Mouse (Mus musculus) midbrain, embryonic 12.5 days (tissue): Measurements from ENCODE around the gene Paqr3. TPM values are rescaled to one million over a fixed set of nuclear protein-coding genes. Genes with fewer than 3 reads are reported as not detected.

Experiments
- ATAC-seq: fragments of 200-750 bp; cut with Nextera tagmentation; 2 replicates; pipeline ENCODE4 v1.8.0; 2017; ENCODE audit warnings: low read depth, moderate TSS enrichment, moderate library complexity; ENCODE audit not compliant: low FRiP score
- H3K27ac ChIP-seq: fragments of 300-500 bp; sonication (generic); replicated peaks from 2 replicates; pipeline ENCODE4 v1.5.1; 2016; ENCODE audit warnings: mild to moderate bottlenecking
- H3K27me3 ChIP-seq: fragments of 300-500 bp; sonication (generic); 2 replicates; pipeline ENCODE4 v1.6.1; 2016; ENCODE audit warnings: mild to moderate bottlenecking
- H3K36me3 ChIP-seq: fragments of 300-500 bp; sonication (generic); 2 replicates; pipeline ENCODE4 v1.6.1; 2016
- H3K4me1 ChIP-seq: fragments of 300-500 bp; sonication (generic); 2 replicates; pipeline ENCODE4 v1.6.1; 2016
- H3K4me2 ChIP-seq: fragments of 300-500 bp; sonication (generic); replicated peaks from 2 replicates; pipeline ENCODE4 v1.6.1; 2016; ENCODE audit warnings: mild to moderate bottlenecking, moderate library complexity
- H3K4me3 ChIP-seq: fragments of 300-500 bp; sonication (generic); 2 replicates; pipeline ENCODE4 v1.5.1; 2016; ENCODE audit warnings: mild to moderate bottlenecking
- H3K9ac ChIP-seq: fragments of 300-500 bp; sonication (generic); replicated peaks from 2 replicates; pipeline ENCODE4 v1.6.1; 2016; ENCODE audit warnings: mild to moderate bottlenecking, moderate library complexity
- H3K9me3 ChIP-seq: fragments of 300-500 bp; sonication (generic); 2 replicates; pipeline ENCODE4 v1.6.1; 2016; ENCODE audit warnings: mild to moderate bottlenecking
- WGBS: fragments of 180-500 bp; shearing (Covaris S2); methylation state at CpG from one replicate; pipeline ENCODE4 v1.1.7; 2016; 5-methylcytosine and 5-hydroxymethylcytosine counted together
- polyA plus RNA-seq: library from polyadenylated mRNA; unstranded; fragments of >200 nt; fragmentation: Nextera tagmentation; extraction: Ambion mirVana; gene quantifications from 2 replicates; pipeline ENCODE4 v1.2.1, GENCODE M21; 2016

Gene Paqr3
- polyA plus RNA-seq, 1 experiment from 2014 or later, result 17.9 TPM

DNA sequence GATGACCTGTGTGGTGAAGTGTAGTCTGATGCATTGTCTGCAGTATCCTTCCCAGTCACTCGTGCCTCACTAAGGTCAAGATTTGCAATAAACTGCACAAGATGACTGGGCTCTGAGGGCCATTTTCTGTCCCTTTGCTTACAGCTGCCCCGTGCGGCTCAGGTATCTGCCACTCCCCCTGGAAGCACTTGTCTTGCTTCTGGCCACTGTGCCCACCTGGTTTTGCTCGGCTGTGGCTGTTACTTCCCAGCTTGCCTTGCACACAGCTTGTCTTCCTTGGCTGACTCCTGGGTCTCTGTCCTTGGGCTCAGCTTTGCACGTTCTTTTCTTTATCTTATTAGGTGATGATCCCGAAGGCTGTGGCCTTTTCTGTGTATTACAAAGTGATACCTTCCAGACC, 27.7 kb downstream of the Paqr3 start:
- Histone ChIP-seq H3K4me1 (no peaks in the 10 kb centered on the region), H3K9ac (no peak overlapping the region), H3K36me3 (peaks cover 26% of the 10 kb centered on the region), H3K27ac (no peak overlapping the region), H3K27me3 (no peaks in the 10 kb centered on the region), H3K9me3 (no peaks in the 10 kb centered on the region), H3K4me3 (no peak overlapping the region), H3K4me2 (no peak overlapping the region)
- no peak for ATAC-seq
- WGBS, result 94% methylated on average over 6 of the region's 6 CpGs

DNA sequence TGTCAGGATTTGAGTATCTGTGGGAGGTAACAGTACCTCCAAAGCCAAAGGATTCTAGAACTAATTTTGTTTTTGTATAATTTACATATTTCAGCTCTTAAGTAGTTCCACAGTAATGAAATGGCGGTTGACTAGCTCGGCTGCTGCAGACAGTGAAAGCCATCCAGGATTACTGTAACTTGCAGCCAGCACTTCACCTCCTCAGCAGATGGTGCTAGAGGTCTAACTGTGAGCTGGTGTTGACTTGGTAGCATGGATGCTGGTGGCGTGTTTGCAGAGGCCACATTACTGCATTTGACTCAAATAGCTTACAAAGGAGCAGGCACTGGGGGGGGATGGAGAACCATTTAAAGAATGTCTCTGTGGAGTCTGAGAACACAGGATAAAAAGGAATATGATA, 29.9 kb downstream of the Paqr3 start:
- Histone ChIP-seq H3K27me3 (no peaks in the 10 kb centered on the region), H3K4me1 (peaks cover 5% of the 10 kb centered on the region; the same call in 1 of the 2 replicates), H3K9ac (no peak overlapping the region), H3K36me3 (peaks cover 11% of the 10 kb centered on the region; the same call in 1 of the 2 replicates), H3K9me3 (no peaks in the 10 kb centered on the region), H3K27ac (no peak overlapping the region), H3K4me2 (no peak overlapping the region), H3K4me3 (no peak overlapping the region)
- WGBS, result 83% methylated on average over 3 of the region's 3 CpGs
- ATAC-seq, result no peak

GRCm38 (mm10) chr5:97078641-97079040, 32.8 kb downstream of the Paqr3 start:
- ATAC-seq, result no peak

GRCm38 (mm10) chr5:97077676-97078075, 33.7 kb downstream of the Paqr3 start:
- peaks cover 5% of the 10 kb centered on the region; the same call in 1 of the 2 replicates for H3K4me1 ChIP-seq
- no peaks in the 10 kb centered on the region for H3K27me3 ChIP-seq
- H3K9me3 ChIP-seq, result no peaks in the 10 kb centered on the region
- no peak overlapping the region for H3K4me3 ChIP-seq
- peaks cover 4% of the 10 kb centered on the region; the same call in 1 of the 2 replicates for H3K36me3 ChIP-seq
- ATAC-seq, result peak; percentile 34; the same call in 1 of the 2 replicates
- WGBS, result 51% methylated on average over 7 of the region's 7 CpGs
- no peak overlapping the region for H3K9ac ChIP-seq
- no peak overlapping the region for H3K27ac ChIP-seq
- no peak overlapping the region for H3K4me2 ChIP-seq

More at GRCm38 (mm10) chr5:97078641-97079040, 32.8 kb downstream of the Paqr3 start:
- Histone ChIP-seq H3K27ac (no peak overlapping the region), H3K9ac (no peak overlapping the region), H3K9me3 (no peaks in the 10 kb centered on the region), H3K4me2 (no peak overlapping the region), H3K27me3 (no peaks in the 10 kb centered on the region), H3K36me3 (peaks cover 7% of the 10 kb centered on the region; the same call in 1 of the 2 replicates), H3K4me3 (no peak overlapping the region), H3K4me1 (peaks cover 5% of the 10 kb centered on the region; the same call in 1 of the 2 replicates)
- WGBS, result 89% methylated on average over 5 of the region's 5 CpGs

- H3K9ac ChIP-seq, result no peak overlapping the region
- H3K4me3 ChIP-seq, result no peak overlapping the region
- peaks cover 5% of the 10 kb centered on the region; the same call in 1 of the 2 replicates for H3K4me1 ChIP-seq
- WGBS, result 86% methylated on average over 5 of the region's 5 CpGs
- H3K9me3 ChIP-seq, result no peaks in the 10 kb centered on the region
- no peaks in the 10 kb centered on the region for H3K36me3 ChIP-seq
- H3K27ac ChIP-seq, result no peak overlapping the region
- no peak overlapping the region for H3K4me2 ChIP-seq
- ATAC-seq, result no peak
- H3K27me3 ChIP-seq, result no peaks in the 10 kb centered on the region
Measured at GRCm38 (mm10) chr5:97076167-97076566, 35.2 kb downstream of the Paqr3 start.

GRCm38 (mm10) chr5:97075476-97076151, 35.8 kb downstream of the Paqr3 start:
- Histone ChIP-seq H3K4me2 (no peak overlapping the region), H3K9me3 (no peaks in the 10 kb centered on the region), H3K4me1 (peaks cover 5% of the 10 kb centered on the region; the same call in 1 of the 2 replicates), H3K36me3 (no peaks in the 10 kb centered on the region; the same call in 1 of the 2 replicates), H3K4me3 (no peak overlapping the region), H3K27ac (no peak overlapping the region), H3K27me3 (no peaks in the 10 kb centered on the region), H3K9ac (no peak overlapping the region)
- WGBS, result 91% methylated on average over 11 of the region's 11 CpGs
- ATAC-seq, result no peak

DNA sequence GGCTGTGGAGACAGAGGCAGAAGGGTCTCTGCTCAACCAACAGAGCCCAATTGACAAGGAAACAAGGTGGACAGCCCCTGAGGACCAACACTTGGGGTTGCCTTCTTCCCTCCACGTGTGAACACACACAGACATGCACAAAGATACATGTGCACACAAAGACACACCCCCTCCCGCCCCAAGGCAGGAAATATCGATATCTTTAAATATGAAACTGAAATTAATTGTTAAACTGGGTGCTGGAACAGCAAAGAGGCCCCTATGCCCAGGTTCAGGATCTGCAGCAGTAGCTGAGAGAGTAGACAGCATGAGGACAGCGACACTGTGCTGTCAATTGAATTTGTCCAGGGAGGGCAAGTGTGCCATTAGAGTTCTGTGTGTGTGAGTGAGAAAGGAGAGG, 45.6 kb downstream of the Paqr3 start:
- Histone ChIP-seq H3K4me1 (no peaks in the 10 kb centered on the region), H3K9me3 (no peaks in the 10 kb centered on the region)
- 90% methylated on average over 4 of the region's 4 CpGs for WGBS

DNA sequence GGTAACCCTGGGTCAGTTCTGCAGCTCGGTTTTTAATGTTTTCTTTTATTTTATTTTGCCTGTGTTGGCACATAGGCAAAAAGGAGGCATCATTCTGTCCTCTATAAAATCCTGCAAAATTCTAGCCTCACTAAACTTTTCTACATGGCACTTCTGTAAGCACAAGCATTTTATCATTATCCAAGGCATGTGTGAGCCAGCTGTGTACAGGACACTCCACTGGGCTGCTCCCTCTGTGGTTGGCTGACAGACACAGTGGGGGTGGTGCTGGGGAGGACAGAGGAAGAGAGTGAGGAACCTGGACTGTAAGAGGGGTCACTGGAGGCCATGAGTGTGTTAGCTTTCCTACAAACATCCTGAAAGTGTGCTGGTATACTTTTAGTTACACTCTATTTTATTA, 49.4 kb downstream of the Paqr3 start:
- H3K27me3 ChIP-seq, result no peaks in the 10 kb centered on the region
- no peak overlapping the region for H3K4me2 ChIP-seq
- H3K9ac ChIP-seq, result no peak overlapping the region
- no peak for ATAC-seq
- H3K4me3 ChIP-seq, result no peak overlapping the region
- no peaks in the 10 kb centered on the region for H3K9me3 ChIP-seq
- H3K4me1 ChIP-seq, result no peaks in the 10 kb centered on the region
- H3K36me3 ChIP-seq, result peaks cover 18% of the 10 kb centered on the region
- 74% methylated on average over 1 of the region's 1 CpGs for WGBS
- H3K27ac ChIP-seq, result no peak overlapping the region

More for the DNA sequence above, 45.6 kb downstream of the Paqr3 start:
- Histone ChIP-seq H3K27ac (no peak overlapping the region), H3K9ac (no peak overlapping the region), H3K36me3 (peaks cover 25% of the 10 kb centered on the region), H3K4me3 (no peak overlapping the region), H3K27me3 (no peaks in the 10 kb centered on the region), H3K4me2 (no peak overlapping the region)
- no peak for ATAC-seq

DNA sequence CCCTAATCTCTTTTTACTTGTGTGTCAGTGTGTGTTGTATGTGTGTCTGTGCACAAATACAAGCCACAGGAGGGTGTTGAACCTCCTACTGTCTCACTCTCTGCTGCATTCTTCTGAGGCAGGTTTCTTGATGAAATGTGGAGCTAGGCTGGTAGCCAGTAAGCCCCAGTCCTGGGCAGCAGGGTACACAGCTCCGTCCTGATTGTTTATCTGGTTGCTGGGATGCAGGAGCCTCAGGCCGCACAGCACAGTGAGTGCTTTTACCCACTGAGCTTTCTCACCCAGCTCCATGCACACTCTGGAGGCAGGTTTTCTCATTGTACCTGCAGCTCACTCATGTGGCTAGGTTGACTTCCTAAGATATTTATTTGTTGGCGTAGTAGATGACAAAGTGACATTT, 50.5 kb downstream of the Paqr3 start:
- no peak for ATAC-seq
- no peak overlapping the region for H3K4me2 ChIP-seq
- H3K9ac ChIP-seq, result no peak overlapping the region
- 64% methylated on average over 3 of the region's 3 CpGs for WGBS
- H3K27me3 ChIP-seq, result no peaks in the 10 kb centered on the region
- no peaks in the 10 kb centered on the region for H3K9me3 ChIP-seq
- no peak overlapping the region for H3K27ac ChIP-seq
- H3K36me3 ChIP-seq, result peaks cover 11% of the 10 kb centered on the region
- no peaks in the 10 kb centered on the region for H3K4me1 ChIP-seq
- H3K4me3 ChIP-seq, result no peak overlapping the region

GRCm38 (mm10) chr5:97056791-97057450, 54.5 kb downstream of the Paqr3 start:
- no peaks in the 10 kb centered on the region; the same call in 1 of the 2 replicates for H3K36me3 ChIP-seq
- no peak overlapping the region for H3K4me3 ChIP-seq
- no peaks in the 10 kb centered on the region for H3K4me1 ChIP-seq
- 88% methylated on average over 12 of the region's 12 CpGs for WGBS
- no peaks in the 10 kb centered on the region for H3K27me3 ChIP-seq
- no peaks in the 10 kb centered on the region for H3K9me3 ChIP-seq
- no peak overlapping the region for H3K27ac ChIP-seq
- no peak for ATAC-seq
- no peak overlapping the region for H3K9ac ChIP-seq
- H3K4me2 ChIP-seq, result no peak overlapping the region

GRCm38 (mm10) chr5:97056359-97056758, 55.0 kb downstream of the Paqr3 start:
- 85% methylated on average over 3 of the region's 3 CpGs for WGBS
- H3K27ac ChIP-seq, result no peak overlapping the region
- ATAC-seq, result no peak

DNA sequence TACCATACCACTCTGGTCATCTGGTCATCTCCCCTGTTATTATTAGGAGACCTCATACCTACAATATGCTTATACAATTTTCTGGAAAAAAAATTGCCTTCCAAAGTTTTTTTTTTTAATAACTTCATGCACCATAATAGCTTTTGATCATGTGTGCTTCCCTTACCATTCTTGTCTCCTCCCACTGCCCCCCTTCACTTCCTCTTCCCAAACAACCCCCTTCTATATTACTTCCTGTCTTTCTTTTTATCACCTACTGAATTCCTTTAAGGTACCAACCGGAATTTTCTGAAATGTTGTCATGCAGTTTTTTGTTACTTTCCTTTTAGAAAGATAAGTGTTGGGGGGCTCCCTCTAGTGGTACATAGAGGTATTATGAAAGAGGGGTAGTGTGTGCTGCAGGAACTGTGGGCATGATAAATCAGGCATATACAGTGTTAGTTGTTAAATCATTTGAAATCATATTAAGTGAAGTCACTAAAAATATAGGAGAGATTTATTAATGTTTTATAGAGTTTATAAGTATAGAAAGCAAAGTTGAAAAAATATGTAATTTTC, 55.8 kb downstream of the Paqr3 start:
- H3K9ac ChIP-seq, result no peak overlapping the region
- no peak overlapping the region for H3K4me2 ChIP-seq
- whole genome bisulfite sequencing, result 16% methylated on average over 1 of the region's 1 CpGs
- no peak overlapping the region for H3K4me3 ChIP-seq
- no peaks in the 10 kb centered on the region for H3K27me3 ChIP-seq
- H3K36me3 ChIP-seq, result no peaks in the 10 kb centered on the region; the same call in 1 of the 2 replicates
- H3K9me3 ChIP-seq, result no peaks in the 10 kb centered on the region
- H3K4me1 ChIP-seq, result no peaks in the 10 kb centered on the region
- no peak for ATAC-seq
- H3K27ac ChIP-seq, result no peak overlapping the region

More at GRCm38 (mm10) chr5:97056359-97056758, 55.0 kb downstream of the Paqr3 start:
- H3K4me2 ChIP-seq, result no peak overlapping the region
- no peak overlapping the region for H3K9ac ChIP-seq
- no peaks in the 10 kb centered on the region; the same call in 1 of the 2 replicates for H3K36me3 ChIP-seq
- no peaks in the 10 kb centered on the region for H3K4me1 ChIP-seq
- no peak overlapping the region for H3K4me3 ChIP-seq
- H3K9me3 ChIP-seq, result no peaks in the 10 kb centered on the region
- H3K27me3 ChIP-seq, result no peaks in the 10 kb centered on the region
